Mouse (Mus musculus): Measurements from ENCODE around the gene Polr1b.

- TF ChIP-seq CTCF (IDR thresholded peaks at IDR 0.05; ENCODE audit: low read depth) = peak; percentile 8; the same call in 1 of the 2 replicates
- TF ChIP-seq EP300 (IDR thresholded peaks at IDR 0.05; ENCODE audit: low read depth) = no peak
Observed at GRCm38 (mm10) chr2:129081097-129081496, 19.7 kb upstream of the Polr1b start.

Data from liver, postnatal 0 days (tissue).